Mouse (Mus musculus) C2C12 (cell line): Measurements from ENCODE around the gene Slc38a3.

Experiments used
- CTCF ChIP-seq: IDR thresholded peaks from one replicate; pipeline ENCODE4 v1.5.1; 2011; ENCODE audit not compliant: control insufficient read depth, insufficient read depth, insufficient read length
- MAX ChIP-seq: IDR thresholded peaks from one replicate; pipeline ENCODE4 v1.6.1; 2011; ENCODE audit warnings: mild to moderate bottlenecking, control low read depth
- USF1 ChIP-seq: IDR thresholded peaks from one replicate; pipeline ENCODE4 v1.6.1; 2011; ENCODE audit warnings: low read depth, mild to moderate bottlenecking, control low read depth, moderate library complexity

DNA sequence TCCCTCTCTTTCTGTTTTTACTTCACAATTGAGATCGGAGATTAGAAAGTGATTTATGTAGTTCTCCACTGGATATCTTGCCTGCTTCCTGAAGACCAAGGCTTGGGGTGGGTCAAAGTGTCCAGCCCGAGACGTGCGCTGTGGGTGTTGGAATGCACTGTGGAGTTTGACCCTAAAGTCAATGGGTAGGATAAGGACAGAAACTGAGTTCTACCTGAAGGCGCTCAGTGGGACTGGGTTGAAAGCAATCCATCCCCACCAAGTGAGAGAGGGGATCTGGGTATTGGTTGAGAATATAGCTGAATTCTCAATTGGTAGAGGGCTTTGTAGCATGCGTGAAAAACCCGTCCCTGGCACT is 24.2 kb downstream of the Slc38a3 start:
- TF ChIP-seq CTCF (no peak), MAX (no peak), USF1 (no peak)
